Mouse (Mus musculus): ENCODE measurements around the gene 6030445D17Rik. TPM values are rescaled to one million over a fixed set of nuclear protein-coding genes. Genes with fewer than 3 reads are reported as not detected.
A peak's percentile ranks its signal among the peaks of the same experiment; 100 is the strongest.

6030445D17Rik gene
- polyA plus RNA-seq, 1 experiment = 0.87 TPM

- TF ChIP-seq CTCF (IDR thresholded peaks at IDR 0.05; ENCODE audit: control insufficient read depth, insufficient read depth, low read length) (no peak), POLR2A (IDR thresholded peaks at IDR 0.05; ENCODE audit: borderline replicate concordance, control insufficient read depth, low read depth, low read length) (no peak)
- Histone ChIP-seq H3K4me3 (replicated peaks; ENCODE audit: control insufficient read depth, low read depth, low read length) (no peak overlapping the region), H3K27ac (ENCODE audit: control insufficient read depth, insufficient read depth, low read depth, low read length, poor library complexity) (no peak overlapping the region), H3K4me1 (ENCODE audit: control insufficient read depth, insufficient read depth, low read length) (no peaks in the 10 kb centered on the region)
- WGBS = 56% methylated on average over 6 of the region's 6 CpGs
Observed at GRCm38 (mm10) chr4:136461761-136462085, 327 bp upstream of the 6030445D17Rik start.

DNA sequence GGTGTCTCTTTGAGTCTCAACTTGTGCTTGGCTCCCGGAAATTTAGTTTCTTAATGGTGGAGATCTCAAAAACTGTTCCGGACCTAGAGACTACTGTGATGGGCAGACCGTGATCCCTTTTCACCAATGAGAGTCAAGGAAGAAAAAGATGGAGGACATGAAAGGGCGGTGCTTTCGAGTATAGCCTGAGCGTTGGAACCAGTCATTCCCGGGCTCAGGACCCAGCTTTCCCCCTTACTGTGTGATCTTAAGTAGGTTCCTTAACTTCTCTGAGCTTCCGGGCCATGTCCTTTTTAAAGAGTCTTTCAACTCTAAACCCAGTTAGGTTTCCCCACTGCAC, 759 bp downstream of the 6030445D17Rik start:
- TF ChIP-seq POLR2A (IDR thresholded peaks at IDR 0.05; ENCODE audit: borderline replicate concordance, control insufficient read depth, low read depth, low read length) (no peak), CTCF (IDR thresholded peaks at IDR 0.05; ENCODE audit: control insufficient read depth, insufficient read depth, low read length) (no peak)
- H3K4me3 ChIP-seq (replicated peaks; ENCODE audit: control insufficient read depth, low read depth, low read length) = peak overlapping the region; percentile 31
- 3% methylated on average over 8 of the region's 8 CpGs for WGBS
- H3K4me1 ChIP-seq (ENCODE audit: control insufficient read depth, insufficient read depth, low read length) = no peaks in the 10 kb centered on the region
- no peak overlapping the region for H3K27ac ChIP-seq (ENCODE audit: control insufficient read depth, insufficient read depth, low read depth, low read length, poor library complexity)

- TF ChIP-seq CTCF (IDR thresholded peaks at IDR 0.05; ENCODE audit: control insufficient read depth, insufficient read depth, low read length) (no peak), POLR2A (IDR thresholded peaks at IDR 0.05; ENCODE audit: borderline replicate concordance, control insufficient read depth, low read depth, low read length) (no peak)
- H3K4me1 ChIP-seq (ENCODE audit: control insufficient read depth, insufficient read depth, low read length) = no peaks in the 10 kb centered on the region
- no peak overlapping the region for H3K4me3 ChIP-seq (replicated peaks; ENCODE audit: control insufficient read depth, low read depth, low read length)
- WGBS = 76% methylated on average over 9 of the region's 9 CpGs
- H3K27ac ChIP-seq (ENCODE audit: control insufficient read depth, insufficient read depth, low read depth, low read length, poor library complexity) = no peak overlapping the region
Observed at GRCm38 (mm10) chr4:136463436-136463835, 1.4 kb downstream of the 6030445D17Rik start.

DNA sequence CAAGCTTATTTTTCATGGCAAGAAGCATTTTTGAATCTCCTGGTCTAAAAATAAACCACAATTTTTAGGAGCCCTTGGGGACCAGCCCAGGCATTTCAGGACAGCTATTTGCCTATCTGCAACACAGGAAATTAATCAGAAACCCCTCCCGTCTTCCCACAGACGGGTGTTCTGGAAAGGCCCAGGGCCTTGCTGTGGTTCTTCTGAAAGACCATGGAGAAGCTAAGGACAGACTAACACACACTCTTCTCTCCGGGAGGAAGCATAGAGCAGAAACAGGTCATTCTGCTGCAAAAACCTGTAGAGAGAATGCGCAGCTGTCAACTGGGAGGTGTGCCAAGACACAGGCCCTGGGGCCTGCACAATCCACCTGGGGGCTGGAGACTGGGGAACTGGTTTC, 4.2 kb downstream of the 6030445D17Rik start:
- Histone ChIP-seq H3K4me1 (ENCODE audit: control insufficient read depth, insufficient read depth, low read length) (no peaks in the 10 kb centered on the region), H3K27ac (ENCODE audit: control insufficient read depth, insufficient read depth, low read depth, low read length, poor library complexity) (no peak overlapping the region), H3K4me3 (replicated peaks; ENCODE audit: control insufficient read depth, low read depth, low read length) (no peak overlapping the region)
- WGBS = 39% methylated on average over 4 of the region's 4 CpGs
- TF ChIP-seq POLR2A (IDR thresholded peaks at IDR 0.05; ENCODE audit: borderline replicate concordance, control insufficient read depth, low read depth, low read length) = no peak
- TF ChIP-seq CTCF (IDR thresholded peaks at IDR 0.05; ENCODE audit: control insufficient read depth, insufficient read depth, low read length) = no peak

DNA sequence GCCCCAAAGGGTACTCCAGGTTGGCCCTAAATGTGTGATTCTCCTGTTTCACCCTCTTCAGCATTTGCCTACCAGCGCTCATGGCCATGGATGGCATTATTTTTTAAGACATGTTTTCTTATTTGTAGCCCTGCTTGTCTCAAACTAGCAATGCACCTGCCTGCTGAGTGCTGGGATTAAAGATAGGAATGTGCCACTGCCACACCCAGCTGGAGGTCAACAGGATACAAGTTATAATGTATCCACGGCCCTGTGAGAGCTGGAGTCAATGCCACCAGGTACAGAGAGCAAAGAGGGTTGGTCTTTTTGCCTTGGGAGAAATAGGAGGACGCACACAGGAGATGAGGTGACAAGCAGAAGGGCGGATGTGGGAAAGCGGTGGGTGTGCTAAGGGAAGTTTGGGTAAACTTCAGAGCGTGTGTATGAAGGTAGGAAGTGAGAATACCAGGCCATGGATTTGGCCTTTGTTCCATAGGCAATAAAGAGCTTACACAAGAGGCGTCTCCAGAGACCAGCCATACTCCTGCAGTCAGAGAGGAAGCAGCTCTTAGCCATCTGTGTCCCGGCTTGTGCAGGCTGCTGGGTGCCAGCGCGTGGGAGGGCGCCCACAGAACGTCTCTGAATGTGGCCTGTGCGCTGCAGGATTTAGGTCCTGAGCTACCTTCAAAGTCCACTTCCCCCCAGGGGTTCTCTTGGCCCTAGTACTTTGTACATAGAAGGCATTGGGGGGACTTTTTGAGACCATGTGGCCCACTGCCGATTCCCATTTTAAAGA, 6.7 kb downstream of the 6030445D17Rik start:
- TF ChIP-seq POLR2A (IDR thresholded peaks at IDR 0.05; ENCODE audit: borderline replicate concordance, control insufficient read depth, low read depth, low read length) (no peak), CTCF (IDR thresholded peaks at IDR 0.05; ENCODE audit: control insufficient read depth, insufficient read depth, low read length) (no peak)
- H3K4me3 ChIP-seq (replicated peaks; ENCODE audit: control insufficient read depth, low read depth, low read length) = no peak overlapping the region
- H3K4me1 ChIP-seq (ENCODE audit: control insufficient read depth, insufficient read depth, low read length) = no peaks in the 10 kb centered on the region
- no peak overlapping the region for H3K27ac ChIP-seq (ENCODE audit: control insufficient read depth, insufficient read depth, low read depth, low read length, poor library complexity)
- 58% methylated on average over 14 of the region's 14 CpGs for WGBS

- Histone ChIP-seq H3K4me1 (ENCODE audit: control insufficient read depth, insufficient read depth, low read length) (no peaks in the 10 kb centered on the region), H3K27ac (ENCODE audit: control insufficient read depth, insufficient read depth, low read depth, low read length, poor library complexity) (no peak within 1 kb of the TSS; the same call in 1 of the 2 replicates), H3K4me3 (replicated peaks; ENCODE audit: control insufficient read depth, low read depth, low read length) (peak within 1 kb of the TSS; percentile 65)
- TF ChIP-seq POLR2A (IDR thresholded peaks at IDR 0.05; ENCODE audit: borderline replicate concordance, control insufficient read depth, low read depth, low read length) = no peak
- TF ChIP-seq CTCF (IDR thresholded peaks at IDR 0.05; ENCODE audit: control insufficient read depth, insufficient read depth, low read length) = no peak
- 3% methylated on average over 36 of the region's 36 CpGs for WGBS
Observed at GRCm38 (mm10) chr4:136469371-136469903, 7.4 kb downstream of the 6030445D17Rik start, which contains the start of gene Luzp1. Luzp1 (plus strand) TSS chr4:136469761.

- under 1% methylated on average over 53 of the region's 55 CpGs for WGBS
- Histone ChIP-seq H3K4me1 (ENCODE audit: control insufficient read depth, insufficient read depth, low read length) (no peaks in the 10 kb centered on the region), H3K4me3 (replicated peaks; ENCODE audit: control insufficient read depth, low read depth, low read length) (peak overlapping the region; percentile 65), H3K27ac (ENCODE audit: control insufficient read depth, insufficient read depth, low read depth, low read length, poor library complexity) (no peak overlapping the region; the same call in 1 of the 2 replicates)
- no peak for TF ChIP-seq POLR2A (IDR thresholded peaks at IDR 0.05; ENCODE audit: borderline replicate concordance, control insufficient read depth, low read depth, low read length)
- no peak for TF ChIP-seq CTCF (IDR thresholded peaks at IDR 0.05; ENCODE audit: control insufficient read depth, insufficient read depth, low read length)
Observed at GRCm38 (mm10) chr4:136469941-136470346, 7.9 kb downstream of the 6030445D17Rik start.

DNA sequence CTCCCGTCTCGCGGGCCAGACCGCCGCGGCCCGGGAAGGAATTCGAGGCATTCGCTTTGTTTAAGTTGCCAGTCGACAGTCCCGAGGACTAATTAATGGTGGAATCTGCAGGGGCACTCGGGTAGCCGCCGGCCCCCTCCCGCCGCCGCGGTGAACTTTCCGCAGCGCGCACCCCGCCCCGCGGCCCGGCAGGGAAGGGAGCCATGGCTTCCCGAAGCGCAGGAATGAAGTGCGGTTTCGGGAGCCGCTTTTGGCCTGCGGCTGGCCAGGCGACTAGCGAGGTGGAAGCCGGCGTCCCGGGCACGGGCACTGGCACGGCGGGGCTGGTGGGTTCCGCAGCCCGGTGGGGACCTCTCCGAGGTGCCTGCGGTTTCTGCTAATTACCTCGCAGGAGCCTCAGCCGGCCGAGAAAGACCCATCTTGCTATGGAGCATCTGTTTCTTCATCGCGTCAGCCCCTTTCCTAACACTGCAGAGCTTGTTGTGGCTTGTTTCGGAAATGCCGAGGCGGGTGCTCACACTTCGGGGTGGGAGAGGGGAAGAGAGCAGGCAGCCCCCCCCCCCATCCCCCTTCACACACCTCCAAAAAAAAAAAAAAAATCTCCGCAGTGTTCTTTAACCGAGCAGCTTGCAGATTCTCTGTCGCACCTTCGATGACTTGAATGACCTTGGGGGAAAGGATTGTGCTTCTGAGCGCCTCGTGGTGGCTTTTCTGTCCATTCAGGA, 8.5 kb downstream of the 6030445D17Rik start:
- no peak for TF ChIP-seq CTCF (IDR thresholded peaks at IDR 0.05; ENCODE audit: control insufficient read depth, insufficient read depth, low read length)
- TF ChIP-seq POLR2A (IDR thresholded peaks at IDR 0.05; ENCODE audit: borderline replicate concordance, control insufficient read depth, low read depth, low read length) = no peak
- WGBS = under 1% methylated on average over 58 of the region's 58 CpGs
- Histone ChIP-seq H3K4me1 (ENCODE audit: control insufficient read depth, insufficient read depth, low read length) (no peaks in the 10 kb centered on the region), H3K27ac (ENCODE audit: control insufficient read depth, insufficient read depth, low read depth, low read length, poor library complexity) (no peak overlapping the region; the same call in 1 of the 2 replicates), H3K4me3 (replicated peaks; ENCODE audit: control insufficient read depth, low read depth, low read length) (peak overlapping the region; percentile 15)

Measured in bone marrow, adult 2 months (tissue).